Mouse (Mus musculus) hindbrain, embryonic 15.5 days (tissue): ENCODE results near the gene Amz1. TPM values are rescaled to one million over a fixed set of nuclear protein-coding genes. Genes with fewer than 3 reads are reported as not detected.

Experiments
- ATAC-seq: fragments of 200-750 bp; cut with Nextera tagmentation; 2 replicates; pipeline ENCODE4 v1.8.0; 2017; ENCODE audit warnings: low read depth, moderate number of reproducible peaks, moderate TSS enrichment; ENCODE audit not compliant: low FRiP score
- H3K27ac ChIP-seq: fragments of 300-500 bp; sonication (generic); replicated peaks from 2 replicates; pipeline ENCODE4 v1.5.1; 2015; ENCODE audit warnings: mild to moderate bottlenecking, inconsistent platforms
- H3K27me3 ChIP-seq: fragments of 300-500 bp; sonication (generic); 2 replicates; pipeline ENCODE4 v1.6.1; 2015; ENCODE audit warnings: control low read depth, inconsistent platforms
- H3K36me3 ChIP-seq: fragments of 300-500 bp; sonication (generic); 2 replicates; pipeline ENCODE4 v1.6.1; 2015; ENCODE audit warnings: control low read depth, inconsistent platforms
- H3K4me1 ChIP-seq: fragments of 300-500 bp; sonication (generic); replicated peaks from 2 replicates; pipeline ENCODE4 v1.6.1; 2015; ENCODE audit warnings: control low read depth, inconsistent platforms
- H3K4me2 ChIP-seq: fragments of 300-500 bp; sonication (generic); 2 replicates; pipeline ENCODE4 v1.6.1; 2015; ENCODE audit warnings: moderate library complexity, mild to moderate bottlenecking, inconsistent platforms
- H3K4me3 ChIP-seq: fragments of 300-500 bp; sonication (generic); 2 replicates; pipeline ENCODE4 v1.5.1; 2015; ENCODE audit warnings: mild to moderate bottlenecking, inconsistent platforms
- H3K9ac ChIP-seq: fragments of 300-500 bp; sonication (generic); 2 replicates; pipeline ENCODE4 v1.6.1; 2015; ENCODE audit warnings: inconsistent platforms
- H3K9me3 ChIP-seq: fragments of 300-500 bp; sonication (generic); 2 replicates; pipeline ENCODE4 v1.6.1; 2016; ENCODE audit warnings: control low read depth, inconsistent platforms
- whole genome bisulfite sequencing: fragments of 180-500 bp; shearing (Covaris S2); methylation state at CpG from one replicate; pipeline ENCODE4 v1.1.7; 2015; 5-methylcytosine and 5-hydroxymethylcytosine counted together
- polyA plus RNA-seq: library from polyadenylated mRNA; unstranded; fragments of >200 nt; fragmentation: Nextera tagmentation; extraction: Ambion mirVana; gene quantifications from 2 replicates; pipeline ENCODE4 v1.2.1, GENCODE M21; 2015

The Amz1 gene
- 3.9 and 5.1 TPM in 2 replicates for polyA plus RNA-seq

GRCm38 (mm10) chr5:140723822-140724221 is at the start of gene Amz1:
TSS of gene Amz1 (plus strand) at chr5:140724127.
- Histone ChIP-seq H3K4me3 (no peak within 1 kb of the TSS; the same call in 1 of the 2 replicates), H3K27me3 (no peaks in the 10 kb centered on the region), H3K9ac (no peak within 1 kb of the TSS), H3K27ac (peak within 1 kb of the TSS; percentile 39; the same call in 1 of the 2 replicates), H3K36me3 (peaks cover 10% of the 10 kb centered on the region), H3K4me1 (peaks cover 22% of the 10 kb centered on the region), H3K9me3 (no peaks in the 10 kb centered on the region), H3K4me2 (peak within 1 kb of the TSS; percentile 39)
- WGBS: 32% methylated on average over 13 of the region's 13 CpGs
- ATAC-seq: peak; percentile 70

GRCm38 (mm10) chr5:140675079-140675478 is 48.8 kb upstream of the Amz1 start:
- Histone ChIP-seq H3K4me3 (no peak overlapping the region), H3K4me1 (0 out of 2 replicates have a peak, but pooled peaks cover 3% of the 10 kb centered on the region), H3K36me3 (peaks cover 50% of the 10 kb centered on the region), H3K27me3 (no peaks in the 10 kb centered on the region), H3K9ac (no peak overlapping the region), H3K27ac (no peak overlapping the region; the same call in 1 of the 2 replicates), H3K4me2 (no peak overlapping the region), H3K9me3 (no peaks in the 10 kb centered on the region)
- 66% methylated on average over 11 of the region's 11 CpGs for WGBS
- 0 out of 2 replicates have a peak, but pooled peaks have one; percentile 29 for ATAC-seq

- H3K9me3 ChIP-seq: no peaks in the 10 kb centered on the region
- no peak overlapping the region for H3K4me3 ChIP-seq
- H3K9ac ChIP-seq: no peak overlapping the region
- ATAC-seq: no peak
- H3K27ac ChIP-seq: no peak overlapping the region; the same call in 1 of the 2 replicates
- 0 out of 2 replicates have a peak, but pooled peaks cover 3% of the 10 kb centered on the region for H3K4me1 ChIP-seq
- H3K36me3 ChIP-seq: peaks cover 45% of the 10 kb centered on the region
- WGBS: 84% methylated on average over 11 of the region's 11 CpGs
- H3K4me2 ChIP-seq: no peak overlapping the region
- H3K27me3 ChIP-seq: no peaks in the 10 kb centered on the region
Measured at GRCm38 (mm10) chr5:140675640-140676039, 48.3 kb upstream of the Amz1 start.

DNA sequence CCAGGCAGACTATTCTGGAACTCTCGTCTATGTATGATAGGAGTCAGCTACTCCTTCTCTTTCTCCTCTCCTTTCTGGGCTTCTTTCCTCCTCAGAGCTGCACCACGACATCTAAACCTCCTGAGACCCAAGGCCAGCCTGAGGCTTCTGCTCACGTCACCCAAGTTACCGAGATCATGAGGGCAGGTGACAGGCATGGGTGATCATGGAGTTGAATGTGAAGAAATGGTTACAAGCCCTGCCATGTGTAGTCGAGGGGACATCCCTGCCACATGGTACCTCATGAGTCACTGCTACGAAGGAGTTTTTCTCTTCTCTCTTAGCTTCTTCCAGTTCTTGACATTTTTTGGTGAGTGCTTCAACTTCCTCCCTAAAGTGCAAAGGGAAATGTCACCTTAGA is 46.8 kb upstream of the Amz1 start:
- Histone ChIP-seq H3K9ac (no peak overlapping the region), H3K27me3 (no peaks in the 10 kb centered on the region), H3K9me3 (no peaks in the 10 kb centered on the region), H3K36me3 (peaks cover 40% of the 10 kb centered on the region), H3K4me3 (no peak overlapping the region), H3K4me2 (no peak overlapping the region), H3K4me1 (0 out of 2 replicates have a peak, but pooled peaks cover 3% of the 10 kb centered on the region), H3K27ac (no peak overlapping the region)
- no peak for ATAC-seq
- WGBS: 92% methylated on average over 6 of the region's 6 CpGs

DNA sequence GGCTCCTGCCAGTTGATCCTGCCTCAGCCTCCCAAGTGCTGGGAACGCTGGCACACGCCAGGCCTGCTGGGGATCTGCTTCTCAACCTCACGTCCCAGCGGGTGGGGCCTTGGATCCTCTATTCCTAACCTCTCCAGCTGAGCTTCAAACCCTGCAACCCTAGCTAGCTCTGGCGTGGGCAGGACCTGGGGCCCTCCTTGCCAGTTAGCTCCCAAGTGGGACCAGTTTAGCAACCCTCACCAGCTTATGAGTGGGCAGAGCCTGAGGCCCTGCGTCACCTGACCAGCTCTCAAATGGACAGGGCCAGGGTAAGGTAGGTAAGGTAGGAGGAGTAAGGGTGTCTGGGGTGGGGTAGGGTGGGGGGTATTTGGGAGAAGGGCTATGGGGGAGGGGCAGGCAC is 43.9 kb upstream of the Amz1 start:
- peaks cover 39% of the 10 kb centered on the region for H3K36me3 ChIP-seq
- H3K9me3 ChIP-seq: no peaks in the 10 kb centered on the region
- 93% methylated on average over 6 of the region's 6 CpGs for WGBS
- H3K27me3 ChIP-seq: no peaks in the 10 kb centered on the region
- no peak overlapping the region for H3K4me2 ChIP-seq
- no peak overlapping the region for H3K4me3 ChIP-seq
- H3K4me1 ChIP-seq: peaks cover 1% of the 10 kb centered on the region; the same call in 1 of the 2 replicates
- ATAC-seq: no peak
- no peak overlapping the region for H3K9ac ChIP-seq
- H3K27ac ChIP-seq: no peak overlapping the region

GRCm38 (mm10) chr5:140680950-140681349 is 43.0 kb upstream of the Amz1 start:
- Histone ChIP-seq H3K27ac (no peak overlapping the region), H3K36me3 (peaks cover 36% of the 10 kb centered on the region), H3K4me3 (no peak overlapping the region), H3K4me1 (no peaks in the 10 kb centered on the region; the same call in 1 of the 2 replicates), H3K4me2 (no peak overlapping the region), H3K27me3 (no peaks in the 10 kb centered on the region), H3K9ac (no peak overlapping the region), H3K9me3 (no peaks in the 10 kb centered on the region)
- ATAC-seq: no peak
- WGBS: 87% methylated on average over 1 of the region's 1 CpGs

- Histone ChIP-seq H3K9me3 (no peaks in the 10 kb centered on the region), H3K4me3 (no peak overlapping the region), H3K4me1 (no peaks in the 10 kb centered on the region; the same call in 1 of the 2 replicates), H3K27me3 (no peaks in the 10 kb centered on the region), H3K27ac (no peak overlapping the region), H3K4me2 (no peak overlapping the region), H3K9ac (no peak overlapping the region), H3K36me3 (peaks cover 33% of the 10 kb centered on the region)
- ATAC-seq: no peak
- 97% methylated on average over 6 of the region's 6 CpGs for WGBS
Measured at GRCm38 (mm10) chr5:140682113-140682512, 41.8 kb upstream of the Amz1 start.

DNA sequence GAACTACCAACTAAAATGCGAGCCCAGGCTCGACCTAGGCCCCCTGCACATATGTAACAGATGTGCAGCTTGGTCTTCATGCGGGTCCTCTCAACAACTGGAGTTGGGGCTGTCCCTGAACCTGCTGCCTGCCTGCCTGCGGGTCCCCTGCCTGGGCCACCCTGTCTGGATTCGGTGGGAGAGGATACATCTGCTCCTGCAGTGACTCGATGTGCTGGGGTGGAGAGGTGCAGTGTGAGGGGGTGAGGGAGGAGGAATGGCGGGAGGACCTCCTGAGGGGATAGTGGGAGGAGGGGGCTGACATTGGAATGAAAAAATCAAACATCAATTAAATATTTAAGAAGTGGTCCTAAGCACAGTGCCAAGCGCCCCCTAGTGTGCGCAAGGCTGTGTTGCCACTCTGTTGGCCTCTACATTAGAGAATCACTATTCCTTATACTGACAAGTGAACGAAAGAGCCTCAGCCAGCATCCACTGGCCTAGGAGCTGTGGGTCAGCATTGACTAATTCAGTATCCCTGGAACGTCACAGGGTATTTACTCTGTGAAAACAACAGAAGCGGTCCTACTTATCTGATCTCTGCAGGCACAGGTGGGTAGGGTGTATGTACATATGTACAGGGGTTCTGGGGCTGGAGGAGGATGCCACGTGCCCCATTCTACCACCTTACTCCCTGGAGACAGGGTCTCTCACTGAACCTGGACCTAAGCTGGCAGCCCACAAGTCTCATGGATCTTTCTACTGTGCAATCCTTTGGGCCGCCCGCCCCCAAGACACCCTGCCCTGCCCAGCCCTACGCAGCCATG is 39.4 kb upstream of the Amz1 start:
- ATAC-seq: peak; percentile 71; the same call in 1 of the 2 replicates
- Histone ChIP-seq H3K27ac (no peak overlapping the region), H3K9ac (no peak overlapping the region), H3K27me3 (no peaks in the 10 kb centered on the region), H3K4me3 (no peak overlapping the region), H3K4me1 (no peaks in the 10 kb centered on the region; the same call in 1 of the 2 replicates), H3K9me3 (no peaks in the 10 kb centered on the region), H3K36me3 (peaks cover 31% of the 10 kb centered on the region), H3K4me2 (no peak overlapping the region)
- WGBS: 60% methylated on average over 16 of the region's 16 CpGs

- no peak overlapping the region for H3K27ac ChIP-seq
- H3K4me1 ChIP-seq: no peaks in the 10 kb centered on the region; the same call in 1 of the 2 replicates
- no peak overlapping the region for H3K4me2 ChIP-seq
- no peak overlapping the region for H3K4me3 ChIP-seq
- no peaks in the 10 kb centered on the region for H3K27me3 ChIP-seq
- ATAC-seq: no peak
- H3K9me3 ChIP-seq: no peaks in the 10 kb centered on the region
- peaks cover 44% of the 10 kb centered on the region for H3K36me3 ChIP-seq
- H3K9ac ChIP-seq: no peak overlapping the region
- 86% methylated on average over 3 of the region's 3 CpGs for WGBS
Measured at GRCm38 (mm10) chr5:140688434-140688833, 35.5 kb upstream of the Amz1 start.

DNA sequence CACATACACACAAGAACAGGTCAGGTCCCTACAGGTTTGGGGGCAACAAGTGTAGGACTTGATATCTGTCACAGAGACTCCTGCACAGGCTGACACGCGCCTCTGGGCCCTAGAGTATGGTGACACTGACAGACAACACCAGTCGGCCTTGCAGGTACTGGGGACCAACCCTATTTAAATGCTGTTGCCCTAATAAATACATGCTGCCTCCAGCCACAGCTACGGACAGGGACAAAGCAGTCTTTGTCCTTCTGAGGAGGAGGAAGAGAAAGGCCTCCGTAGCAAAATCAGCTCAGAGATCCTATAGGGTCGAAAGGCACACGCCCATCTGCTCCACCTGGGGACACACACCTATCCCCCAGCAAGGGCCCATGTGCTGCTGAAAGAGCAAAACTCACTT is 27.9 kb upstream of the Amz1 start:
- Histone ChIP-seq H3K27me3 (no peaks in the 10 kb centered on the region), H3K36me3 (peaks cover 41% of the 10 kb centered on the region), H3K9me3 (no peaks in the 10 kb centered on the region), H3K4me3 (no peak overlapping the region), H3K4me2 (no peak overlapping the region), H3K9ac (no peak overlapping the region), H3K4me1 (peaks cover 15% of the 10 kb centered on the region), H3K27ac (no peak overlapping the region)
- ATAC-seq: no peak
- WGBS: 81% methylated on average over 7 of the region's 7 CpGs

GRCm38 (mm10) chr5:140699776-140700175 is 24.2 kb upstream of the Amz1 start:
- no peak overlapping the region for H3K9ac ChIP-seq
- no peak for ATAC-seq
- no peaks in the 10 kb centered on the region for H3K9me3 ChIP-seq
- no peaks in the 10 kb centered on the region for H3K27me3 ChIP-seq
- 77% methylated on average over 9 of the region's 9 CpGs for WGBS
- H3K36me3 ChIP-seq: peaks cover 24% of the 10 kb centered on the region
- peaks cover 34% of the 10 kb centered on the region for H3K4me1 ChIP-seq
- no peak overlapping the region for H3K27ac ChIP-seq
- no peak overlapping the region for H3K4me3 ChIP-seq
- H3K4me2 ChIP-seq: no peak overlapping the region

GRCm38 (mm10) chr5:140701661-140702060 is 22.3 kb upstream of the Amz1 start:
- Histone ChIP-seq H3K36me3 (peaks cover 14% of the 10 kb centered on the region), H3K9me3 (no peaks in the 10 kb centered on the region), H3K27ac (peak overlapping the region; percentile 92), H3K27me3 (no peaks in the 10 kb centered on the region), H3K4me1 (peaks cover 47% of the 10 kb centered on the region), H3K4me2 (peak overlapping the region; percentile 82), H3K9ac (peak overlapping the region; percentile 92), H3K4me3 (peak overlapping the region; percentile 91)
- peak; percentile 7; the same call in 1 of the 2 replicates for ATAC-seq
- under 1% methylated on average over 25 of the region's 25 CpGs for WGBS
